Mouse (Mus musculus): ENCODE measurements around the gene Xcl1. TPM values are rescaled to one million over a fixed set of nuclear protein-coding genes. Genes with fewer than 3 reads are reported as not detected.
A peak's percentile ranks its signal among the peaks of the same experiment; 100 is the strongest.

Xcl1 gene
- polyA plus RNA-seq, 1 experiment: not detected

DNA sequence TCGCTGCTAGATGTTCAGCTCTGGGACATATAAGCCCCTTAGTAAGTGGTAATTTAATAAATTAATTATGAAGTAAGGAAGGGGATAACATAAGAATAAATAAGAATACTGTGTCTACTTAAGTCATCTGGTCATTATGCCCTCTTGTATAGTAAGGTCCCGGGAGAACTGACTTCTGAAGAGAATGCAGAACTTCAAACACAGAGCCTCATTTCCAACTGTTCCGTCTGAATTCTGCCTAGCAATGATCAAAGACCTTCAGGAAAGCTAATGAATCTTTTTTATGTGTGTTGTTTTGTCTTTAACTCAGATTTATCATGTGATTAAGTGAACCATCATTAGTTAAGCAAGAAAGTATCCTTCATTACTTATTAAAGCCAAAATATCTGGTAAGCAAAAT lies 5.3 kb downstream of the Xcl1 start:
- Histone ChIP-seq H3K36me3 (replicated peaks; ENCODE audit: low read length) (no peaks in the 10 kb centered on the region), H3K4me3 (replicated peaks) (no peak overlapping the region), H3K9me3 (peaks cover 6% of the 10 kb centered on the region), H3K27me3 (replicated peaks) (peaks cover 1% of the 10 kb centered on the region), H3K4me1 (no peaks in the 10 kb centered on the region)
- TF ChIP-seq GATA1 (IDR thresholded peaks at IDR 0.05; ENCODE audit: borderline replicate concordance, low read length): no peak
- TF ChIP-seq FLI1 (IDR thresholded peaks at IDR 0.05; ENCODE audit: low read length): no peak

DNA sequence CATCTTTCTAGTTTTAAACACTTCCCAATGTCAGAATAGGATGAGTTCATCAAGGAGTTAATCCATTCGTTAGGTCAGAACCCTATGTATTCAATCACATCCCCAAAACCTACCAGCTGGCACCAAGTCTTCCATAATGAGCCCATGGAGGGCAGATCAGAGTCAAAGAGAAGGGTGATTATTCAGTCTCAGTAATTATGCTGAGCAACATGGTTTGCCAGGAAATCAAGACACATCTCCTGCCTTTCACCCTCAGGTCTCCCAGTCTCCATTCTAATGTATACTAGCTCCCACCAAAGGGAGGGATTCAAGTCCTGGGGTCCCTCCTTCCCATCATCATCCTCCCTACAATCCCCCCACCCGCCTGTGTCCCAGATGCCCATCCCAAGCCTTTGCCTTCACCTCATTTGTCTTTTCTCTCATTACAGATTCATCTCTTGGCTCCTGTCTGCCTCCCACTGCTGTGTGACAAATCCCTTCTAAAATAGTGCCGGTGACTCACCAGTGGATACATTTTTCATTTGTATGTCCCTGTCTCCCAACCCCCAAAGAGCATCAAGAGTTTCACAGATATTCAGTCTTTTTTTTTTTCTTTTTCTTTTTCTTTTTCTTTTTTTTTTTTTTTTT lies 8.7 kb downstream of the Xcl1 start:
- Histone ChIP-seq H3K4me1 (no peaks in the 10 kb centered on the region), H3K36me3 (replicated peaks; ENCODE audit: low read length) (no peaks in the 10 kb centered on the region), H3K27me3 (replicated peaks) (peaks cover 1% of the 10 kb centered on the region), H3K9me3 (peaks cover 6% of the 10 kb centered on the region), H3K4me3 (replicated peaks) (no peak overlapping the region)
- no peak for TF ChIP-seq FLI1 (IDR thresholded peaks at IDR 0.05; ENCODE audit: low read length)
- no peak for TF ChIP-seq GATA1 (IDR thresholded peaks at IDR 0.05; ENCODE audit: borderline replicate concordance, low read length)

DNA sequence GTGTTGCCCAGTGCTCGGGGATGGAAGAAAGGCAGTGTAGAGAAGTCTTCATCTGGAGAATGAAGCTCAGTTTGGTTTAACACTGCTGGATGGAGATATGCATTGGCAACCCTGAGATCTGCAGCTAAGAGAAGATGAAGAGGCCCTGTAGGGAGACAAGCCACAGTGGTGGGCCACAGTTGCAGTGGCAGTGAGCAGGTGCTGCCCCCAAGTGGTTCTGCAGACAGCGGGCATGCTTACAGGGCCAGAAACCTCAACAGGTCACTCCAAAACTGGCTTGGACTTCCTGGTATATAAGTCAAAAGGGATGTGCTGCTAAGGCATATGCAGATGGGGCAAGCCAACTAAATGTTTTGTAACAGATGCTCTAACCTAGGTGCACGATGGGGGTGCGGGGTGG lies 30.3 kb downstream of the Xcl1 start:
- no peak for TF ChIP-seq GATA1 (IDR thresholded peaks at IDR 0.05; ENCODE audit: borderline replicate concordance, low read length)
- no peak for TF ChIP-seq FLI1 (IDR thresholded peaks at IDR 0.05; ENCODE audit: low read length)
- no peaks in the 10 kb centered on the region for H3K36me3 ChIP-seq (replicated peaks; ENCODE audit: low read length)
- no peak overlapping the region for H3K4me3 ChIP-seq (replicated peaks)
- H3K27me3 ChIP-seq (replicated peaks): peaks cover 7% of the 10 kb centered on the region
- H3K4me1 ChIP-seq: no peaks in the 10 kb centered on the region
- no peaks in the 10 kb centered on the region for H3K9me3 ChIP-seq

DNA sequence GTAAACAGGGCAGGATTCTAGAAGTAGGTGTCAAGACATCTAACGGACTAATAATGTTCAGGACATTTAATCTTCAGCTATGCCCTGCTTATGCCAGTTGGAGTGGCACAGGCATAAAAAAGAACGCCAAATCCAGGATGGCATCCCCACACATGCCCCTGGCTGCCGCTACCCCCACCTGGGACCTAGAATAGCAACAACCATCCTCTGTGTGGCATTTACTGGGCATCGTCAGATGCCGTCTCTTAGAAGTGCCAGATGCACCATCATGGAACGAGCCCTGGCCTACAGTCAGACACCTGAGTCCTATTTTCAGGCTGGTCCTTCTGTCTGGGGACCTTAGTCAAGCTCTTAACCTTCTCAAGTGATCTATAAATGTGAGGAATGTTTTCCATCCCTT lies 34.6 kb downstream of the Xcl1 start:
- Histone ChIP-seq H3K36me3 (replicated peaks; ENCODE audit: low read length) (no peaks in the 10 kb centered on the region), H3K4me1 (peaks cover 30% of the 10 kb centered on the region), H3K4me3 (replicated peaks) (no peak overlapping the region), H3K27me3 (replicated peaks) (peaks cover 16% of the 10 kb centered on the region), H3K9me3 (no peaks in the 10 kb centered on the region)
- TF ChIP-seq FLI1 (IDR thresholded peaks at IDR 0.05; ENCODE audit: low read length): no peak

DNA sequence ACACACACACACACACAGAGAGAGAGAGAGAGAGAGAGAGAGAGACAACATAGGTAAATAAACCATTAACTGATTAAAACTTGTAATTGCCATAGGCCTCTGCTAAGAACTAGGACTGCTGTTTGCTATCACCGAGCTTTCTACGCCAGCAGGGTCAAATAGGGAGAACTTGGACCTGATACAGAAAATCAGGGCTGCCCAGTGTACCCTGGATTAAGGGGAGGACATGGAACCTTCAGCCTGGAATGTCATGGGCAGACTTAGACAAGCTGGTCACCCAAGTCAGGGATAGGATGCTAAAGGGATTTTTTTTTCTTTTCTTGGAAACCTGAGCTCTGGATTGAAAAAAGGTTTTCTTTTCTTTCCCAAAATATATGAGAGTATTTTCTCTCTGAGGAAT lies 35.1 kb downstream of the Xcl1 start:
- no peaks in the 10 kb centered on the region for H3K9me3 ChIP-seq
- H3K27me3 ChIP-seq (replicated peaks): peaks cover 16% of the 10 kb centered on the region
- H3K4me3 ChIP-seq (replicated peaks): no peak overlapping the region
- TF ChIP-seq FLI1 (IDR thresholded peaks at IDR 0.05; ENCODE audit: low read length) (no peak), GATA1 (IDR thresholded peaks at IDR 0.05; ENCODE audit: borderline replicate concordance, low read length) (no peak)
- H3K4me1 ChIP-seq: peaks cover 30% of the 10 kb centered on the region
- H3K36me3 ChIP-seq (replicated peaks; ENCODE audit: low read length): no peaks in the 10 kb centered on the region

DNA sequence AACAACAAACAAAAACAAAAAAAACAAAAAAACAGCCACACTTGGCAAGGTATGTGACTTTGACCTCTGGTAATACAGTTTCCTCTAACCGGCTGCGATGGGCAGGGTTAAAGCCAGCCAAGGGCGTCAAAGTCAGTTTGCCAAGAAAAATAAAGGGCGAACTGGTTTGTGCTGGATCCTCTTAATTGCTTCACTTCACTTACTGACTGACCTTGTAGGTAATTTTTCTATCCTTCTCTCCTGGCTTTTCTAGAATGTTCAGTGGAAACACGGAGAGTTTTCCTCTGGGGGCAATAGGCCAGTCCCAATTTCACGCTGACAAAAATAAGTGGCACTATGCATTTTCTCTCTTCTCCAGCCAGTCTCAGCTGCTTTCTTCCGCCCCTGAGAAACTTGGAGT lies 35.8 kb downstream of the Xcl1 start:
- H3K4me3 ChIP-seq (replicated peaks): no peak overlapping the region
- H3K9me3 ChIP-seq: no peaks in the 10 kb centered on the region
- TF ChIP-seq FLI1 (IDR thresholded peaks at IDR 0.05; ENCODE audit: low read length) (no peak), GATA1 (IDR thresholded peaks at IDR 0.05; ENCODE audit: borderline replicate concordance, low read length) (no peak)
- peaks cover 30% of the 10 kb centered on the region for H3K4me1 ChIP-seq
- peaks cover 16% of the 10 kb centered on the region for H3K27me3 ChIP-seq (replicated peaks)
- no peaks in the 10 kb centered on the region for H3K36me3 ChIP-seq (replicated peaks; ENCODE audit: low read length)

DNA sequence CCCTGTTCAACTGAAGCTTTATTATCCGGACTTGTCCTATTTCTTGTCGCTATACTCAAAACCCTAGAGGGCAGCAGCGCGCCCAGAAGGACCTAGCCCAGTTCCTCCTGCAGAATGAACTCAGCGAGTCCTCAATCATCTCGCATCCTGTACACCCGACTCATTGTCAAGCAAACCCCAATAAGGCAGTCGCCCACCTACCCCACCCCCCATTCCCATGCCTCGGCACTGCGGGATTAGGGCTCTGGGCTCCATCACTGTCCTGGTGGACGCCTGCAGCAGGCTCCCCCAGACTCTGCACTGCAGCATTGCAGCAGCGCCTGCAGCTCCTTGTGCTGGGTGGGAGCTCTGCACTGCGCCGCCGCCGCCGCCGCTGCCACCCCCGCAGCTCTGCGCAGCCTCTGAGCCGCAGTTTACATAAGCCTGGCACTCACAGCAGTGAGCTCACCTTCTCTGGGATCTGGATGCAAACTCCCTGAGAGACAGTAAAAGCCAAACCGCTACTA lies 36.4 kb downstream of the Xcl1 start:
- Histone ChIP-seq H3K9me3 (no peaks in the 10 kb centered on the region), H3K4me1 (peaks cover 30% of the 10 kb centered on the region), H3K27me3 (replicated peaks) (peaks cover 16% of the 10 kb centered on the region), H3K36me3 (replicated peaks; ENCODE audit: low read length) (no peaks in the 10 kb centered on the region), H3K4me3 (replicated peaks) (peak overlapping the region; percentile 92)
- TF ChIP-seq GATA1 (IDR thresholded peaks at IDR 0.05; ENCODE audit: borderline replicate concordance, low read length) (no peak), FLI1 (IDR thresholded peaks at IDR 0.05; ENCODE audit: low read length) (no peak)

DNA sequence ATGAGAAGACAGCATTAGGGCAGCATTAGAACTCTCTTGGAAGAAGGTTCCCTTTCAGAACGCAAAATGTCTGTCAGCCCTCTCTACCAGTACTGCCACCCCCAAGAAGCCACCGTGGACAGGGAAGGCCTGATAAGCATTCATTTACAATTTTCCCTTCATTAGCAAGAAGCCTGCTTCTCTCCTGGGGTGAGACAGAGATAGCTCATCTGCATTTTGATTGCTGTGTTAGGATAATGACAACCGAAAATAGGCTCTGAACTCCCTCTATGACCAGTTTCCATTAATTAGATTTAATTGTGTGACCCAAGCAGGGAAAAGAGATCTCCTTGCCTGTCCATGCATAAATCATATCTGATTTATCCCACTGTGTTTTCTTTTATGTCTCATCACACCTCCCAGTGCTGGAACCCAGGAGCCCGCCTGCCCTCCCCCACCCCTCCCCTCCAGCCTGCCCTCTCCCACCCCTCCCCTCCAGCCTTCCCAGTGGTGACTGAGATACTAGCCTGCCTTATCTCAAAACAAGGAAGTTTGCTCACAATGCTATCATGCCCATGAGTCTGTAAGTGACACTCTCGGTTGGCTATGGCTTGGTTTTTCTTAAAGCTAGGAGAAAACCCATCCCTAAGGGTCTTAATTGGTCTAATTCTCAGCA lies 38.0 kb downstream of the Xcl1 start:
- no peak for TF ChIP-seq FLI1 (IDR thresholded peaks at IDR 0.05; ENCODE audit: low read length)
- Histone ChIP-seq H3K4me3 (replicated peaks) (no peak overlapping the region), H3K4me1 (peaks cover 30% of the 10 kb centered on the region), H3K9me3 (no peaks in the 10 kb centered on the region), H3K36me3 (replicated peaks; ENCODE audit: low read length) (no peaks in the 10 kb centered on the region), H3K27me3 (replicated peaks) (peaks cover 16% of the 10 kb centered on the region)

DNA sequence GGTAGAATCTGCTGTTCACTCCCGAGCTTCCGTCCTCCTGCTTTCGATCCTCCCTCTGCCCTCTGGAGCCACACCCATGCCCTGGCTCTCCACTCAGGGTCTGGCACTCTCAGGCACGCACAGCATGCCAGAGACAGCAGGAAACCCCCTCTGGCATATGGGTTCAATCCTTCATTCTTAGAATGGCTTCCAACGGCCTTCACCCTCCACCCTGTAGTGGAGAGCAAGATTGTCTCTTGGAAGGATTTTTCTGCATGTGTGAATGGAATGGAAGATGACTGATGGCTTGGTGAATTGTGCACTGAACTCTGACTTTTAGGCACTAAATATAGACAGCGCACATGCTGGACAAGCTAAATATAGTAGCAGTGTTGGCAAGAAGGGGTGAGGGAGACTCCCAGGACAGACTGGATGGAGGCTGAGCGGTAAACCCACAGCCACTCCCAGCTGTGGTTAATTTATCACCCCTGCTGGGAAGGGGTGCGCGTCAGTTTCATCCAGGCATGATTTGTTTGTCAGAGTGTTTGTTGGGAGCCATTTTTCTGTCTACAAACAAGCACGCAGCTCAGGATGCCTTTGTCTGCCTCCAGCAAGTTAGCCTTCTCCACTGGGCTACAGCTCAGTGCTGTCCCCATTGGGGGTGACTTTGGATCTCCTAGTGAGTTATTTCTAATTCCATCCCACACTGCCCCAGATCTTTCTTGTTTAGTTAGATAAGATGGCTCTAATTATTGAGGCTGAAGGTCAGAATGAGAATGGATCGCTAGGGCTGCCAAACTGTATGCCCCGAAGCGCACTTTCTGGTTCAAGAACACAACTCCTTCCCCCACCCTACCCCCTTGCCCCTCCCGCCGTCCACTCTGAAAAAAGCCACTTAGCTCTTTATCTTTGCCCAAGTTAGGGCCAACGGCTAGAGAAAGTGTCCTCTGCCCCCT lies 38.8 kb downstream of the Xcl1 start:
- Histone ChIP-seq H3K4me3 (replicated peaks) (no peak overlapping the region), H3K9me3 (no peaks in the 10 kb centered on the region), H3K4me1 (peaks cover 30% of the 10 kb centered on the region), H3K27me3 (replicated peaks) (peaks cover 16% of the 10 kb centered on the region), H3K36me3 (replicated peaks; ENCODE audit: low read length) (no peaks in the 10 kb centered on the region)
- TF ChIP-seq FLI1 (IDR thresholded peaks at IDR 0.05; ENCODE audit: low read length) (no peak), GATA1 (IDR thresholded peaks at IDR 0.05; ENCODE audit: borderline replicate concordance, low read length) (no peak)

DNA sequence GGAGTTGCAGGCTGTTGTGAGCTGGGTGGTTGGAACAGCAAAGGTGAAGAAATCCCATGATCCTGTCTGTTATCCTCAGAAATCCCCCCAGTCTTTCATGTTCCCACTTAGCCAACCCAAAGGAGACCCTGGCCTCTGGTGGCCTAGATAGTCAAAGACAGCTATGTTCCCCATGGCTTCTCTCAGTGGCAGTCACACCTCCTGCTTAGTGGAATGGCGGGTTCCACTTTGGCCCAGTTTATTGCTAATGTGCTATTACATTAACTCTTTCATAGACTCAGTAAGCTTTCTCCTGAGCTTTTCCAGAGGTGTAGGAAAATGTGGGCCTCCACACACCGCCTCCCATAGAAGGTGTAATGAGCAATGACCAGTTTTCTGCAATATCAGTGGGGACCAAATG lies 39.5 kb downstream of the Xcl1 start:
- no peak for TF ChIP-seq FLI1 (IDR thresholded peaks at IDR 0.05; ENCODE audit: low read length)
- TF ChIP-seq GATA1 (IDR thresholded peaks at IDR 0.05; ENCODE audit: borderline replicate concordance, low read length): no peak
- no peak overlapping the region for H3K4me3 ChIP-seq (replicated peaks)
- peaks cover 17% of the 10 kb centered on the region for H3K27me3 ChIP-seq (replicated peaks)
- no peaks in the 10 kb centered on the region for H3K36me3 ChIP-seq (replicated peaks; ENCODE audit: low read length)
- H3K9me3 ChIP-seq: no peaks in the 10 kb centered on the region
- H3K4me1 ChIP-seq: peaks cover 30% of the 10 kb centered on the region

Data from megakaryocyte, embryonic 14.5 days (primary cell).